ENCODE assay signal across 19 mouse cellular contexts in the genomic region with DNA sequence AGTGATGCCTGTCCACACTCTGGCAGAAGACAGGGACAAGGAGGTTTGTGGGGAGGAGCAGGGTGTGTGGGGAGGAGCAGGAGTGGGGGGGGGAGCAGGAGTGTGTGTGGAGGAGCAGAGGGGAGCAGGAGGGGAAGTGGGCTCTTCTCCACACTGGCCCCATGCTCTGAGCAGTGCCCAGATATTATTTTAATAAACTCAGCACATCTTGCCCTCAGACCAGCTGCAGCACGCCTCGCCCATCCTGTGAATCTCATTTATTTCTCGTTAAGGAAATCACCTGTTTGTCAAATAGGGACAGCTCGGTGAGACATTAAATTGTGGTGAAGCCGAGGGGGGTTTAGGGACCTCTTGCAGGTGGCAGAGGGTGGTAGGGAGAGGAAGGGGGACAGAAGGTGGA.
DNase-seq lines count a peak whose midpoint lies in the region; ATAC-seq and TF ChIP-seq lines count a peak whose summit lies in the region.
"Had no signal": no experiment of that assay in that cellular context is flagged by ENCODE, and none has a peak within 500 bp of the region (broad histone marks: within the 10 kb centered on the region; RNA-seq: fewer than 3 reads in every experiment).

No protein-coding gene starts in this region.

- no peak for DNase-seq in forebrain, embryonic 10.5 days (ENCODE audit: extremely low spot score, low spot score)
- DNase-seq in forebrain, postnatal 0 days = no peak
- DNase-seq in hindbrain, embryonic 11.5 days (ENCODE audit: low spot score) = no peak
- no peak for DNase-seq in midbrain, embryonic 10.5 days (ENCODE audit: low spot score)
- DNase-seq: adrenal gland, postnatal 10 days; adrenal gland, postnatal 36 days; cerebellum, adult 18-20 months; cerebellum, adult 9-10 months; cerebellum, postnatal 14 days; gastrocnemius, postnatal 25 days; heart, adult 2 months; kidney, adult 18-20 months had no signal

- peaks cover 57% of the 10 kb centered on the region for H3K27me3 ChIP-seq in forebrain, embryonic 10.5 days (ENCODE audit: poor library complexity, severe bottlenecking)
- no peaks in the 10 kb centered on the region for H3K27me3 ChIP-seq in forebrain, postnatal 0 days (ENCODE audit: insufficient read depth, low read length)
- H3K27me3 ChIP-seq in hindbrain, embryonic 13.5 days = peaks cover 30% of the 10 kb centered on the region; the same call in 1 of the 2 replicates
- H3K27me3 ChIP-seq in hindbrain, embryonic 11.5 days (ENCODE audit: control insufficient read depth, insufficient read depth, low read length) = no peaks in the 10 kb centered on the region; the same call in 1 of the 2 replicates
- H3K27me3 ChIP-seq in midbrain, embryonic 10.5 days (ENCODE audit: low read depth, poor library complexity, severe bottlenecking) = peaks cover 67% of the 10 kb centered on the region
- peaks cover 2% of the 10 kb centered on the region; the same call in 1 of the 2 replicates for H3K27me3 ChIP-seq in midbrain, embryonic 16.5 days (ENCODE audit: control insufficient read depth, insufficient read depth, low read depth, low read length)

- no peak overlapping the region for H3K9ac ChIP-seq in forebrain, postnatal 0 days
- H3K9ac ChIP-seq in hindbrain, embryonic 13.5 days = 0 out of 2 replicates have a peak overlapping the region, but pooled peaks have one; percentile 19
- H3K9ac ChIP-seq in hindbrain, embryonic 11.5 days (ENCODE audit: low read depth, low read length) = no peak overlapping the region
- no peak overlapping the region for H3K9ac ChIP-seq in midbrain, embryonic 16.5 days (ENCODE audit: low read depth, low read length)

- ATAC-seq in forebrain, postnatal 0 days = no peak
- no peak for ATAC-seq in hindbrain, embryonic 13.5 days (ENCODE audit: low FRiP score)
- no peak for ATAC-seq in hindbrain, embryonic 11.5 days (ENCODE audit: low FRiP score)
- no peak for ATAC-seq in midbrain, embryonic 16.5 days
- ATAC-seq: forebrain, embryonic 14.5 days; inflammation-experienced regulatory T-cells, adult 6 months; intestine, embryonic 16.5 days; Patski had no signal

- no peaks in the 10 kb centered on the region for H3K36me3 ChIP-seq in forebrain, embryonic 10.5 days (replicated peaks)
- H3K36me3 ChIP-seq in forebrain, postnatal 0 days (ENCODE audit: insufficient read depth) = no peaks in the 10 kb centered on the region
- no peaks in the 10 kb centered on the region for H3K36me3 ChIP-seq in hindbrain, embryonic 13.5 days
- no peaks in the 10 kb centered on the region for H3K36me3 ChIP-seq in hindbrain, embryonic 11.5 days (ENCODE audit: control insufficient read depth, insufficient read depth, low read length)
- H3K36me3 ChIP-seq in midbrain, embryonic 10.5 days = no peaks in the 10 kb centered on the region
- no peaks in the 10 kb centered on the region for H3K36me3 ChIP-seq in midbrain, embryonic 16.5 days (ENCODE audit: control insufficient read depth, insufficient read depth, low read length)
- H3K36me3 ChIP-seq: heart, embryonic 10.5 days had no signal

- no peak overlapping the region for H3K4me3 ChIP-seq in forebrain, embryonic 10.5 days
- H3K4me3 ChIP-seq in forebrain, postnatal 0 days (ENCODE audit: low read depth, low read length) = no peak overlapping the region
- no peak overlapping the region for H3K4me3 ChIP-seq in hindbrain, embryonic 13.5 days
- no peak overlapping the region for H3K4me3 ChIP-seq in hindbrain, embryonic 11.5 days (ENCODE audit: low read depth, low read length)
- no peak overlapping the region for H3K4me3 ChIP-seq in midbrain, embryonic 10.5 days
- H3K4me3 ChIP-seq in midbrain, embryonic 16.5 days (ENCODE audit: low read depth, low read length) = no peak overlapping the region
- H3K4me3 ChIP-seq: heart, adult 2 months; heart, embryonic 10.5 days had no signal

- no peaks in the 10 kb centered on the region for H3K9me3 ChIP-seq in forebrain, embryonic 10.5 days
- no peaks in the 10 kb centered on the region for H3K9me3 ChIP-seq in forebrain, postnatal 0 days (ENCODE audit: low read length)
- H3K9me3 ChIP-seq in hindbrain, embryonic 13.5 days = no peaks in the 10 kb centered on the region
- H3K9me3 ChIP-seq in hindbrain, embryonic 11.5 days (ENCODE audit: control insufficient read depth, low read length) = no peaks in the 10 kb centered on the region
- H3K9me3 ChIP-seq in midbrain, embryonic 10.5 days (replicated peaks) = no peaks in the 10 kb centered on the region
- no peaks in the 10 kb centered on the region for H3K9me3 ChIP-seq in midbrain, embryonic 16.5 days (replicated peaks; ENCODE audit: control insufficient read depth, low read length, poor library complexity, severe bottlenecking)
- H3K9me3 ChIP-seq: heart, embryonic 10.5 days had no signal

- peaks cover 17% of the 10 kb centered on the region for H3K4me1 ChIP-seq in forebrain, embryonic 10.5 days
- no peaks in the 10 kb centered on the region for H3K4me1 ChIP-seq in forebrain, postnatal 0 days (ENCODE audit: insufficient read depth)
- peaks cover 11% of the 10 kb centered on the region for H3K4me1 ChIP-seq in hindbrain, embryonic 13.5 days (replicated peaks)
- peaks cover 2% of the 10 kb centered on the region; the same call in 1 of the 2 replicates for H3K4me1 ChIP-seq in hindbrain, embryonic 11.5 days (replicated peaks; ENCODE audit: control insufficient read depth, insufficient read depth, low read length)
- H3K4me1 ChIP-seq in midbrain, embryonic 10.5 days = peaks cover 13% of the 10 kb centered on the region
- H3K4me1 ChIP-seq in midbrain, embryonic 16.5 days (ENCODE audit: control insufficient read depth, insufficient read depth, low read length) = no peaks in the 10 kb centered on the region

- H3K4me2 ChIP-seq in forebrain, postnatal 0 days (ENCODE audit: low read depth) = no peak overlapping the region
- no peak overlapping the region for H3K4me2 ChIP-seq in hindbrain, embryonic 13.5 days
- H3K4me2 ChIP-seq in hindbrain, embryonic 11.5 days (replicated peaks; ENCODE audit: low read depth, low read length) = no peak overlapping the region
- no peak overlapping the region for H3K4me2 ChIP-seq in midbrain, embryonic 16.5 days (ENCODE audit: low read length)

- WGBS in forebrain, embryonic 10.5 days = 71% methylated on average over 5 of the region's 5 CpGs
- 59% methylated on average over 5 of the region's 5 CpGs for WGBS in forebrain, postnatal 0 days
- WGBS in hindbrain, embryonic 13.5 days = 32% methylated on average over 5 of the region's 5 CpGs
- 65% methylated on average over 5 of the region's 5 CpGs for WGBS in hindbrain, embryonic 11.5 days
- 80% methylated on average over 5 of the region's 5 CpGs for WGBS in midbrain, embryonic 10.5 days
- WGBS in midbrain, embryonic 16.5 days = 72% methylated on average over 5 of the region's 5 CpGs

- H3K27ac ChIP-seq in forebrain, embryonic 10.5 days = peak overlapping the region; percentile 17
- no peak overlapping the region for H3K27ac ChIP-seq in forebrain, postnatal 0 days (ENCODE audit: low read depth, low read length)
- H3K27ac ChIP-seq in hindbrain, embryonic 13.5 days = no peak overlapping the region
- no peak overlapping the region for H3K27ac ChIP-seq in hindbrain, embryonic 11.5 days (ENCODE audit: low read depth, low read length)
- H3K27ac ChIP-seq in midbrain, embryonic 10.5 days (replicated peaks) = 0 out of 2 replicates have a peak overlapping the region, but pooled peaks have one; percentile 10
- no peak overlapping the region for H3K27ac ChIP-seq in midbrain, embryonic 16.5 days (ENCODE audit: low read length)
- H3K27ac ChIP-seq: heart, adult 2 months; heart, embryonic 10.5 days had no signal

- no peak for TF ChIP-seq CTCF in forebrain, postnatal 0 days (IDR thresholded peaks at IDR 0.05; ENCODE audit: low read depth)

Comparison
In these comparisons a context has a peak if more than half of its experiments do, and no peak if none do; other contexts are left out.
1. H3K27ac ChIP-seq: peak in forebrain, embryonic 10.5 days (single experiment) and midbrain, embryonic 10.5 days (single experiment); none in forebrain, postnatal 0 days (single experiment), hindbrain, embryonic 13.5 days (single experiment), hindbrain, embryonic 11.5 days (single experiment) and midbrain, embryonic 16.5 days (single experiment).